Mouse (Mus musculus) CH12.LX (cell line): ENCODE data around the gene Rab3b. TPM values are rescaled to one million over a fixed set of nuclear protein-coding genes. Genes with fewer than 3 reads are reported as not detected.

Experiments used
- DNase-seq: peaks from one replicate; pipeline ENCODE4 v3.0.0-alpha.2; 2013; ENCODE audit errors: extremely low read depth
- H3K27ac ChIP-seq: 2 replicates; pipeline ENCODE4 v1.5.1; 2012; ENCODE audit warnings: low read depth, mild to moderate bottlenecking, control low read depth, moderate library complexity; ENCODE audit not compliant: insufficient read depth
- H3K27me3 ChIP-seq: replicated peaks from 2 replicates; pipeline ENCODE3; 2012; ENCODE audit warnings: inconsistent platforms
- H3K36me3 ChIP-seq, 2 experiments: replicated peaks in 1 of 2; 2 replicates each; pipeline versions ENCODE3 to v1.6.1; 2012; ENCODE audit warnings: inconsistent platforms in 1 of 2, low read length in 1 of 2, mild to moderate bottlenecking in 1 of 2, mixed read lengths in 1 of 2, moderate library complexity in 1 of 2; ENCODE audit not compliant: control insufficient read depth in 1 of 2, insufficient read depth in 1 of 2
- H3K4me1 ChIP-seq, 2 experiments: 2 replicates each; pipeline ENCODE4 v1.6.1; 2012; ENCODE audit warnings: inconsistent platforms in 1 of 2, moderate library complexity in 1 of 2; ENCODE audit not compliant: insufficient read depth in 2 of 2, control insufficient read depth in 1 of 2
- H3K4me2 ChIP-seq: 2 replicates; pipeline ENCODE4 v1.6.1; 2012; ENCODE audit warnings: low read depth, mild to moderate bottlenecking, control low read depth; ENCODE audit not compliant: poor library complexity, insufficient read depth, severe bottlenecking
- H3K4me3 ChIP-seq, 3 experiments: fragments of 150-350 bp in 1 of 3; sonication (generic) in 1 of 3; replicated peaks in 1 of 3; 2 replicates each; pipeline versions ENCODE3 to v1.5.1; 2011 to 2012; ENCODE audit warnings: low read depth in 2 of 3, low read length in 2 of 3, mild to moderate bottlenecking in 2 of 3, moderate library complexity in 2 of 3, control low read depth in 1 of 3, improper control_type of control experiment in 1 of 3, inconsistent platforms in 1 of 3, mixed read lengths in 1 of 3; ENCODE audit not compliant: poor library complexity in 1 of 3
- H3K79me2 ChIP-seq: replicated peaks from 2 replicates; pipeline ENCODE4 v1.6.1; 2012; ENCODE audit warnings: mild to moderate bottlenecking, moderate library complexity; ENCODE audit not compliant: control insufficient read depth, poor library complexity, insufficient read depth, severe bottlenecking; ENCODE audit errors: extremely low read depth
- H3K9ac ChIP-seq: 2 replicates; pipeline ENCODE4 v1.6.1; 2012; ENCODE audit warnings: low read depth, mild to moderate bottlenecking, control low read depth, moderate library complexity; ENCODE audit not compliant: insufficient read depth
- H3K9me3 ChIP-seq: replicated peaks from 2 replicates; pipeline ENCODE3; 2012; ENCODE audit warnings: low read length, inconsistent platforms, mixed read lengths
- BHLHE40 ChIP-seq: IDR thresholded peaks from 2 replicates; pipeline ENCODE4 v1.6.1; 2011; ENCODE audit warnings: mild to moderate bottlenecking, low read depth, low read length, improper control_type of control experiment
- CHD1 ChIP-seq: IDR thresholded peaks from 2 replicates; pipeline ENCODE4 v1.6.1; 2012; ENCODE audit warnings: low read depth, low read length, improper control_type of control experiment, inconsistent platforms
- CHD2 ChIP-seq: IDR thresholded peaks from 2 replicates; pipeline ENCODE4 v1.6.1; 2011; ENCODE audit warnings: low read length, improper control_type of control experiment
- CTCF ChIP-seq, 2 experiments: IDR thresholded peaks in 1 of 2; conservative IDR thresholded peaks in 1 of 2; 2 replicates each; pipeline ENCODE4 v1.5.1; 2011 to 2012; ENCODE audit warnings: low read depth in 2 of 2, low read length in 2 of 2, improper control_type of control experiment in 1 of 2, inconsistent platforms in 1 of 2, mild to moderate bottlenecking in 1 of 2, moderate library complexity in 1 of 2
- EP300 ChIP-seq: IDR thresholded peaks from 2 replicates; pipeline ENCODE4 v1.6.1; 2011; ENCODE audit warnings: low read length, improper control_type of control experiment
- HCFC1 ChIP-seq: IDR thresholded peaks from 2 replicates; pipeline ENCODE4 v1.6.1; 2012; ENCODE audit warnings: low read depth, mild to moderate bottlenecking, inconsistent platforms, low read length, improper control_type of control experiment
- IRF4 ChIP-seq: IDR thresholded peaks from 2 replicates; pipeline ENCODE4 v1.6.1; 2014; ENCODE audit warnings: low read depth, mild to moderate bottlenecking, inconsistent platforms, low read length, improper control_type of control experiment
- JUN ChIP-seq: IDR thresholded peaks from 2 replicates; pipeline ENCODE4 v1.6.1; 2011; ENCODE audit warnings: low read depth, mild to moderate bottlenecking, low read length, improper control_type of control experiment, moderate library complexity; ENCODE audit not compliant: insufficient read depth
- JUND ChIP-seq: conservative IDR thresholded peaks from 2 replicates; pipeline ENCODE4 v1.6.1; 2011; ENCODE audit warnings: low read depth, low read length, improper control_type of control experiment
- MAFK ChIP-seq: IDR thresholded peaks from 2 replicates; pipeline ENCODE4 v1.6.1; 2011; ENCODE audit warnings: low read length, improper control_type of control experiment; ENCODE audit not compliant: insufficient replicate concordance
- NRF1 ChIP-seq: IDR thresholded peaks from 2 replicates; pipeline ENCODE4 v1.6.1; 2014; ENCODE audit warnings: low read depth, mild to moderate bottlenecking, inconsistent platforms, low read length, improper control_type of control experiment, moderate library complexity
- RAD21 ChIP-seq: IDR thresholded peaks from 2 replicates; pipeline ENCODE4 v1.6.1; 2011; ENCODE audit warnings: low read depth, mild to moderate bottlenecking, low read length, improper control_type of control experiment, moderate library complexity
- SIN3A ChIP-seq: IDR thresholded peaks from 2 replicates; pipeline ENCODE4 v1.6.1; 2012; ENCODE audit warnings: low read length, improper control_type of control experiment, inconsistent platforms
- SMC3 ChIP-seq: IDR thresholded peaks from 2 replicates; pipeline ENCODE4 v1.6.1; 2011; ENCODE audit warnings: low read depth, low read length, improper control_type of control experiment
- TBP ChIP-seq: conservative IDR thresholded peaks from 2 replicates; pipeline ENCODE4 v1.6.1; 2011; ENCODE audit warnings: low read depth, low read length, improper control_type of control experiment
- TCF12 ChIP-seq: IDR thresholded peaks from 2 replicates; pipeline ENCODE4 v1.6.1; 2014; ENCODE audit warnings: low read depth, mild to moderate bottlenecking, inconsistent platforms, low read length, improper control_type of control experiment
- UBTF ChIP-seq: IDR thresholded peaks from 2 replicates; pipeline ENCODE4 v1.6.1; 2012; ENCODE audit warnings: low read depth, mild to moderate bottlenecking, inconsistent platforms, low read length, improper control_type of control experiment, moderate library complexity
- ZC3H11A ChIP-seq: IDR thresholded peaks from 2 replicates; pipeline ENCODE4 v1.6.1; 2012; ENCODE audit warnings: low read depth, mild to moderate bottlenecking, inconsistent platforms, low read length, improper control_type of control experiment
- dilution Hi-C: fragments of 300-500 bp; cut with MboI; formaldehyde crosslinking; loops from 2 replicates; pipeline ENCODE4 v1.14.3; 2020; ENCODE audit warnings: low sequenced_read_pairs; ENCODE audit not compliant: extremely low pct_unique_long_range_greater_than_20kb, extremely low pct_ligation_motif_present
- in situ Hi-C: fragments of 300-500 bp; cut with MboI; formaldehyde crosslinking; loops from 3 replicates; pipeline ENCODE4 v1.14.3; 2019; ENCODE audit warnings: low sequenced_read_pairs, low pct_ligation_motif_present, low pct_unique_long_range_greater_than_20kb, mixed read lengths
- polyA plus RNA-seq: library from polyadenylated mRNA; unstranded; fragments of >175 nt; gene quantifications from 2 replicates; pipeline ENCODE4 v1.2.1, GENCODE M21; 2012; ENCODE audit warnings: low read depth; ENCODE audit not compliant: insufficient read length
- total RNA-seq, 2 experiments: library from RNA; depleted of rRNA; stranded (reverse); fragments of 300-350 nt in 1 of 2; fragments of >200 nt in 1 of 2; gene quantifications; 2 replicates each; pipeline ENCODE4 v1.2.3; 2012 to 2014

The Rab3b gene
- total and polyA plus RNA-seq, 3 experiments = 0.56 to 0.94 (median 0.85) TPM

- peak; percentile 86 for DNase-seq
- no peak overlapping the region for H3K9ac ChIP-seq
- TF ChIP-seq BHLHE40 = no peak
- TF ChIP-seq CHD1 = no peak
- no peak for TF ChIP-seq NRF1
- peak; percentile 83 for TF ChIP-seq ZC3H11A
- peak; percentile 95 to 99 for TF ChIP-seq CTCF (conservative IDR thresholded peaks at IDR 0.05 in 1 of 2, IDR thresholded peaks at IDR 0.05 in 1 of 2; ENCODE audit: low read depth in 2 of 2, low read length in 2 of 2)
- TF ChIP-seq SIN3A = no peak
- peak; percentile 98 for TF ChIP-seq SMC3
- no peak for TF ChIP-seq IRF4
- TF ChIP-seq EP300 = no peak
- TF ChIP-seq RAD21 = peak; percentile 99
- no peaks in the 10 kb centered on the region for H3K79me2 ChIP-seq
- H3K4me1 ChIP-seq = 0 out of 4 replicates have a peak, but pooled peaks cover 0 to under 1% of the 10 kb centered on the region in 2 experiments
- no peak overlapping the region for H3K4me3 ChIP-seq
- H3K9me3 ChIP-seq = no peaks in the 10 kb centered on the region
- dilution Hi-C loops (no loop called here), in situ Hi-C loops (loop anchor here (5.0 kb wide), 3 partner anchors 117 to 297 kb away; no protein-coding TSS in a partner anchor)
- no peaks in the 10 kb centered on the region for H3K36me3 ChIP-seq
- no peaks in the 10 kb centered on the region for H3K27me3 ChIP-seq
- no peak overlapping the region for H3K4me2 ChIP-seq
- no peak overlapping the region for H3K27ac ChIP-seq
These were observed 9.0 kb upstream of the Rab3b start for GRCm38 (mm10) chr4:108869730-108870374.

- in situ Hi-C loops = no loop called here
- DNase-seq = no peak
These were observed 5.1 kb upstream of the Rab3b start for GRCm38 (mm10) chr4:108873746-108874145.

More at GRCm38 (mm10) chr4:108873746-108874145, 5.1 kb upstream of the Rab3b start:
- H3K79me2 ChIP-seq = no peaks in the 10 kb centered on the region
- H3K27ac ChIP-seq = no peak overlapping the region
- no peaks in the 10 kb centered on the region for H3K9me3 ChIP-seq
- no peaks in the 10 kb centered on the region for H3K36me3 ChIP-seq
- no peaks in the 10 kb centered on the region for H3K27me3 ChIP-seq
- no peak overlapping the region for H3K4me2 ChIP-seq
- TF ChIP-seq JUND (no peak), HCFC1 (no peak), JUN (no peak), TCF12 (no peak), UBTF (no peak), SMC3 (no peak), MAFK (no peak), TBP (no peak), CHD2 (no peak), IRF4 (no peak), BHLHE40 (no peak)
- TF ChIP-seq, all 38 proteins: peak for 0
- peaks cover 2 to 5% of the 10 kb centered on the region in 2 experiments; a peak in 1 of 4 replicates for H3K4me1 ChIP-seq
- no peak overlapping the region for H3K4me3 ChIP-seq
- dilution Hi-C loops = no loop called here
- H3K9ac ChIP-seq = no peak overlapping the region
